12 mouse cellular contexts compared by ENCODE assay signal in the genomic region with DNA sequence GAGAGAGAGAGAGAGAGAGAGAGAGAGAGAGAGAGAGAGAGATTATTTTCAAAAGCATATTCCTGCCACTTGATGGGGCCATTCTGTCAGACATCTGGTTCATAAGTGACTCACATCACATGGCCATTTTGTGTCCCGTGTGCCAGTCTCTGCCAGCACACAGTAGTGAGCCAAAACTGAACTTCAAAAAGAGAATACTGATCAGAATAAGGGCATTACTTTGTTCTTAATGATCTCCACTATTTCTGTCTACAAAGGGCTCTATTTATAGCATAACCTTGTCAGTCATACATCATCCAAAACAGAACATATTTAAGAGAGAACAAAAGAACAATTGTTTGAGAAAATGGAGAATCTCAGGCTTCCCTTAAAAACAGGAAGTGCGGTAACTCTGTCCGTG. TPM values are rescaled to one million over a fixed set of nuclear protein-coding genes. Genes with fewer than 3 reads are reported as not detected.
A peak's percentile ranks its signal among the peaks of the same experiment; 100 is the strongest.
DNase-seq lines count a peak whose midpoint lies in the region; ATAC-seq and TF ChIP-seq lines count a peak whose summit lies in the region.
"Had no signal": no experiment of that assay in that cellular context is flagged by ENCODE, and none has a peak within 500 bp of the region (broad histone marks: within the 10 kb centered on the region; RNA-seq: fewer than 3 reads in every experiment).

No protein-coding gene starts in this region.

- TF ChIP-seq EP300 in stomach, postnatal 0 days (optimal IDR thresholded peaks at IDR 0.05), result no peak

- WGBS in thymus, adult 2 months, result 44% methylated on average over 3 of the region's 3 CpGs
- 64% methylated on average over 3 of the region's 3 CpGs for WGBS in stomach, postnatal 0 days

- H3K9me3 ChIP-seq in stomach, postnatal 0 days (ENCODE audit: control insufficient read depth, low read length), result no peaks in the 10 kb centered on the region
- H3K9me3 ChIP-seq: liver, embryonic 13.5 days; neural tube, embryonic 15.5 days had no signal

- no peak for TF ChIP-seq POLR2A in thymus, adult 2 months (IDR thresholded peaks at IDR 0.05; ENCODE audit: control insufficient read depth, extremely low read depth, insufficient read depth, low read length, poor library complexity)

- peaks cover 64% of the 10 kb centered on the region for H3K4me1 ChIP-seq in thymus, adult 2 months (replicated peaks; ENCODE audit: control insufficient read depth, insufficient read depth, low read length)
- no peaks in the 10 kb centered on the region for H3K4me1 ChIP-seq in stomach, postnatal 0 days (replicated peaks; ENCODE audit: control insufficient read depth, insufficient read depth)
- H3K4me1 ChIP-seq: liver, embryonic 13.5 days had no signal

- H3K4me2 ChIP-seq in stomach, postnatal 0 days (replicated peaks; ENCODE audit: low read depth), result no peak overlapping the region
- H3K4me2 ChIP-seq: liver, embryonic 13.5 days; neural tube, embryonic 15.5 days had no signal

- H3K36me3 ChIP-seq in thymus, adult 2 months (ENCODE audit: control insufficient read depth, insufficient read depth, low read length), result no peaks in the 10 kb centered on the region
- no peaks in the 10 kb centered on the region for H3K36me3 ChIP-seq in stomach, postnatal 0 days (ENCODE audit: control insufficient read depth, insufficient read depth, low read length)
- H3K36me3 ChIP-seq: liver, embryonic 13.5 days; neural tube, embryonic 15.5 days had no signal

- no peak overlapping the region for H3K9ac ChIP-seq in stomach, postnatal 0 days (ENCODE audit: low read length)
- H3K9ac ChIP-seq: liver, embryonic 13.5 days; neural tube, embryonic 15.5 days had no signal

- no peak overlapping the region for H3K4me3 ChIP-seq in thymus, adult 2 months (ENCODE audit: control insufficient read depth, insufficient read depth, low read length)
- no peak overlapping the region for H3K4me3 ChIP-seq in stomach, postnatal 0 days (ENCODE audit: low read depth, low read length)
- H3K4me3 ChIP-seq: liver, embryonic 13.5 days; neural tube, embryonic 15.5 days had no signal

- DNase-seq in heart, adult 8-10 months (ENCODE audit: low spot score), result peak; percentile 10
- DNase-seq in heart, adult 11 months, result no peak
- DNase-seq in thymus, adult 2 months, result no peak
- DNase-seq in thymus, postnatal 25 days, result no peak
- peak; percentile 46 for DNase-seq in NIH3T3 (ENCODE audit: low read depth)
- no peak for DNase-seq in stomach, postnatal 0 days (ENCODE audit: low spot score)
- DNase-seq: cerebellum, adult 18-20 months; embryo, embryonic 11 days; liver, embryonic 13.5 days had no signal

- no peaks in the 10 kb centered on the region for H3K27me3 ChIP-seq in thymus, adult 2 months (ENCODE audit: control insufficient read depth, insufficient read depth, low read length)
- H3K27me3 ChIP-seq in stomach, postnatal 0 days (ENCODE audit: control insufficient read depth, insufficient read depth, low read length), result no peaks in the 10 kb centered on the region
- H3K27me3 ChIP-seq: liver, embryonic 13.5 days; neural tube, embryonic 15.5 days had no signal

- H3K27ac ChIP-seq in thymus, adult 2 months (ENCODE audit: control insufficient read depth, insufficient read depth, low read length), result peak overlapping the region; percentile 60
- no peak overlapping the region for H3K27ac ChIP-seq in stomach, postnatal 0 days (replicated peaks)
- H3K27ac ChIP-seq: liver, embryonic 13.5 days; neural tube, embryonic 15.5 days had no signal

- TF ChIP-seq CTCF in thymus, adult 2 months (IDR thresholded peaks at IDR 0.05; ENCODE audit: borderline replicate concordance, control insufficient read depth, extremely low read depth, insufficient read depth, low read length, poor library complexity), result no peak
- TF ChIP-seq CTCF in stomach, postnatal 0 days (IDR thresholded peaks at IDR 0.05; ENCODE audit: low read depth), result 0 out of 2 replicates have a peak, but pooled peaks have one; percentile 29

- no peak for ATAC-seq in stomach, postnatal 0 days (ENCODE audit: low FRiP score, low TSS enrichment)
- ATAC-seq in megakaryocyte-erythroid progenitor cell, adult 5-6 weeks (replicated peaks; ENCODE audit: low FRiP score, low TSS enrichment, poor library complexity, severe bottlenecking), result no peak

RNA-seq across cellular contexts. Expression of a gene that starts 28.2 kb away (rescaled TPM):
- 10 to 100 TPM; 60.3 to 67.9 (median 63.1) TPM for total RNA-seq in heart, adult 8-10 months (2022)
- polyA plus RNA-seq in thymus, adult 2 months (2012; rRNA removed), result 83.7 and 91.7 TPM in 2 replicates
- 289 and 308 TPM in 2 replicates for polyA plus RNA-seq in stomach, postnatal 0 days (2015; fragmentation: Nextera tagmentation; extraction: Ambion mirVana)
- total RNA-seq in megakaryocyte-erythroid progenitor cell, adult 5-6 weeks (2014; fragmentation: Nextera tagmentation), result 93.4 and 132 TPM in 2 replicates
- total RNA-seq in megakaryocyte-erythroid progenitor cell, adult 5-6 weeks (2017), result 136 and 153 TPM in 2 replicates

RNA-seq across cellular contexts. Expression of a gene that starts 32.6 kb away (rescaled TPM):
- not detected for total RNA-seq in heart, adult 8-10 months (2022)
- polyA plus RNA-seq in thymus, adult 2 months (2012; rRNA removed), result 26.0 and 36.9 TPM in 2 replicates
- polyA plus RNA-seq in stomach, postnatal 0 days (2015; fragmentation: Nextera tagmentation; extraction: Ambion mirVana), result 0.08 and 0.27 TPM in 2 replicates
- total RNA-seq in megakaryocyte-erythroid progenitor cell, adult 5-6 weeks (2014; fragmentation: Nextera tagmentation), result 0.07 TPM in 1 of 2 replicates, not detected in the other
- not detected in 2 replicates for total RNA-seq in megakaryocyte-erythroid progenitor cell, adult 5-6 weeks (2017)
- total RNA-seq: heart, postnatal 25 days had no signal
- polyA plus RNA-seq: liver, embryonic 13.5 days had no signal

Comparison
In these comparisons a context has a peak if more than half of its experiments do, and no peak if none do; other contexts are left out.
1. DNase-seq: peak in heart, adult 8-10 months (single experiment) and NIH3T3 (single experiment); none in heart, adult 11 months (single experiment), thymus, adult 2 months (single experiment), thymus, postnatal 25 days (single experiment) and stomach, postnatal 0 days (single experiment).